Mouse (Mus musculus) lung, adult 2 months (tissue): ENCODE measurements at regions not wholly inside any gene's neighbourhood (a gene's known extent, or its start where the extent isn't known, plus 50 kb on each side); places are given as distances from the start of the nearest gene placed in this dataset.
"Not testable (repeated sequence)": the region's sequence is repeated elsewhere in the genome, so short reads cannot be mapped to it uniquely, and the experiment has no call there.

Source experiments
- DNase-seq: peaks from one replicate; pipeline ENCODE4 v3.0.0; 2022
- H3K4me1 ChIP-seq: fragments of 200-500 bp; 2 replicates; pipeline ENCODE4 v1.6.1; 2011; ENCODE audit warnings: low read length; ENCODE audit not compliant: control insufficient read depth, insufficient read depth
- H3K4me3 ChIP-seq: fragments of 200-500 bp; replicated peaks from 2 replicates; pipeline ENCODE3; 2011; ENCODE audit warnings: low read depth, mild to moderate bottlenecking, control low read depth, low read length; ENCODE audit errors: extremely low read depth
- CTCF ChIP-seq: fragments of 200-500 bp; IDR thresholded peaks from 2 replicates; pipeline ENCODE4 v1.5.1; 2011; ENCODE audit warnings: mild to moderate bottlenecking, low read length, control low read depth; ENCODE audit not compliant: insufficient read depth
- POLR2A ChIP-seq: fragments of 200-500 bp; IDR thresholded peaks from 2 replicates; pipeline ENCODE4 v1.6.1; 2011; ENCODE audit warnings: low read depth, mild to moderate bottlenecking, control low read depth, low read length, borderline replicate concordance; ENCODE audit errors: extremely low read depth
- WGBS: fragments of 180-500 bp; shearing (Covaris S2); methylation state at CpG from one replicate; pipeline ENCODE4 v1.1.7; 2018; 5-methylcytosine and 5-hydroxymethylcytosine counted together

DNA sequence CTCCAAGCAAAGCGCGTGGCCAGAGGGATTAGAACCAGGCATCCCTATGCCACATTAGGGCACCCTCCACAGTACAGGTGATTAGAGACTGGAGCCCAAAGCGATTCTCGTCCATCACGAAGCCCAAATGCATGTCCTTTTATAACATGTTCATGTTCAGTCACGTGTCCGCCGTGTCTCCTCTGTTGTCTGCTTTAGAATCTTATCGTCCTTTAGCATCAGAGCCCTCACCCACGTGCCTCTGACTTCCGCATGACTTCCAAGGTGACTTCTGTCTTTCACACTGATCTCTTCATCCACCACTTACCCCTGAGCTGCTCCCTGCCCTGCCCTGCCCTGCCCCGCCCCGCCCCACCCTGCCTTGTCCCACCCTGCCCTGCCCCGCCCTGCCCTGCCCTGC lies 125.3 kb downstream of the Katnal1 start:
- Histone ChIP-seq H3K4me1 (peaks cover under 1% of the 10 kb centered on the region; the same call in 1 of the 2 replicates), H3K4me3 (no peak overlapping the region)
- no peak for TF ChIP-seq POLR2A
- no peak for TF ChIP-seq CTCF
- no peak for DNase-seq
- 89% methylated on average over 14 of the region's 14 CpGs for WGBS

DNA sequence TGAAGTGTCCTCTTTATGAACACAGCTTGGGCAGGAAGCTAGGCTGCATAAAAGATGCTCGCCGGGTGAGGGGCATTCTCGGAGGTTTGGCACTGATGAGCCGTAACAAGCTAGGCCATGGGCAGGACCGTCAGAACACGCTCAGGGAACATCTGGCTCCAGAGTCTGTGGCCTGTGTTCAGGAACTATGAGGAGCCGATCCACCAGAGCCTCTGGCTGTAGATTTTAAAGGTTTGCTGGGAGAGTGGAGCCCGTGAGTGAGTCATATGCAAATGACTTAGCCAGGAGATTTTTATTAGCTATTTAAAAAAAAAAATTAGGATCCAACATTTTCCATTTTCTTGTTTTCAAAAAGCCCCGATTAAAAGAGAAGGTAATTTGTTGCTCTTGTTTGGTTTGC lies 126.4 kb downstream of the Katnal1 start:
- Histone ChIP-seq H3K4me3 (no peak overlapping the region), H3K4me1 (peaks cover 4% of the 10 kb centered on the region; the same call in 1 of the 2 replicates)
- DNase-seq: no peak
- TF ChIP-seq CTCF (no peak), POLR2A (no peak)
- 83% methylated on average over 9 of the region's 9 CpGs for WGBS

DNA sequence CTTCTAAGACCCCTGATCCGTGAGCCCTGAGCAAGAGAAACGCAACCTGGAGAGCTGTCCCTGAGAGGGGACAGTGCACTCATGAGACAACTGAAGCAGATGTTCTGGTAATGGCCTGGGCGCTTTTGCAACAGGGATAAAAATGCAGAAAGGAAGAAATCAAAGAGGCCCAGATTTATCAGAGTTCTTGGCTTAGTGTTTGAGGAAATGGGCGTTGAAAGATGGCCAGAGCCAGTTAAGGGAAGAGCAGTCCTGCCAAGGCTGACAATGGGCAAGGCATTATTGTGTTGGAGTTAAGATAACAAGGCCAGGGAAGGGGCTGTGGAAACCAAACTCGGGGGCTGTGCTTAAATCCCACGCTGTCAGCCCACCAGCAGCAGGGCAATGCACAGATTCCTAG lies 130.6 kb downstream of the Katnal1 start:
- DNase-seq: no peak
- TF ChIP-seq POLR2A: no peak
- no peak for TF ChIP-seq CTCF
- no peak overlapping the region for H3K4me3 ChIP-seq
- 29% methylated on average over 6 of the region's 6 CpGs for WGBS
- peaks cover 7% of the 10 kb centered on the region for H3K4me1 ChIP-seq

DNA sequence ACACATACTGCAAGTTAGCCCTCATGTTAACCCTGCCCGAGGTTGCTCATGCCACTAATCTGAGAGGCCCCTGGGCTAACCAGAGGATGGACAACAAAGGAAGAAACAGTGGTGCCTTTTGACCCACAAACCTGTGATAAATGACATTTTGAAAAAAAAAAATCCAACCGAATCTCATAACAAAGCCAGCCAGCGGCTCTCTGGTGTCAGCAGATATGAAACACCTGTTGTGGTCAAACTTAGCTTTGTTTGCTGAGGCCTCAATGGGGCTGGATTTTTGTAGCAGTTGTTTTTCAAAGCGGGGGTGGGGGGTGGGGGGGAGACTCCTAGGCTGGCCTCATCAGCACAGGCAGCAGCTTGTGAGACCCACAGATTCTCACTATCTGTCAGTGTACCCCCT lies 133.0 kb downstream of the Katnal1 start:
- 48% methylated on average over 4 of the region's 4 CpGs for WGBS

GRCm38 (mm10) chr5:148794465-148794864 lies 134.7 kb downstream of the Katnal1 start:
- WGBS: 32% methylated on average over 15 of the region's 15 CpGs
- DNase-seq: peak; percentile 77
- peaks cover 10% of the 10 kb centered on the region for H3K4me1 ChIP-seq
- TF ChIP-seq CTCF (peak; percentile 64), POLR2A (no peak)
- no peak overlapping the region for H3K4me3 ChIP-seq

More for the DNA sequence above, 133.0 kb downstream of the Katnal1 start:
- peaks cover 10% of the 10 kb centered on the region for H3K4me1 ChIP-seq
- H3K4me3 ChIP-seq: no peak overlapping the region
- DNase-seq: no peak
- TF ChIP-seq CTCF (no peak), POLR2A (no peak)

- WGBS: 10% methylated on average over 14 of the region's 14 CpGs
- peak; percentile 84 for DNase-seq
- H3K4me1 ChIP-seq: peaks cover 7% of the 10 kb centered on the region
- TF ChIP-seq CTCF (peak; percentile 98), POLR2A (no peak)
- H3K4me3 ChIP-seq: no peak overlapping the region
Observed at GRCm38 (mm10) chr5:148792736-148793440, 136.2 kb downstream of the Katnal1 start.

- H3K4me1 ChIP-seq: peaks cover 2% of the 10 kb centered on the region
- 66% methylated on average over 6 of the region's 6 CpGs for WGBS
- no peak overlapping the region for H3K4me3 ChIP-seq
- TF ChIP-seq POLR2A (no peak), CTCF (no peak)
- DNase-seq: no peak
Observed at GRCm38 (mm10) chr5:148791651-148792050, 137.5 kb downstream of the Katnal1 start.

DNA sequence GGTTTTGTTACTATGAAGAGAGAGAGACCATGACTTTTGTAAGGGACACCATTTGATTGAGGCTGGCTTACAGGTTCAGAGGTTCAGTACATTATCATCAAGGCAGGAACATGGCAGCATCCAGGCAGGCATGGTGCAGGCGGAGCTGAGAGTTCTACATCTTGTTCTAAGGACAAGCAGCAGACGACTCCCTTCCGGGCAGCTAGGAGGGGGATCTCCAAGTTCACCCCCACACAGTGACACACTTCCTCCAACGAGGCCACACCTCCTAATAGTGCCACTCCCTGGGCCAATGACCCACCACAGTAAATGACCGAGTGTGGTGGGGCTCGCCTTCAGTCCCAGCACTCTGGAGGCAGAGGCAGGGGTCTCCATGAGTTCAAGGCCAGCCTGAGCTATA lies 138.8 kb downstream of the Katnal1 start:
- not testable (repeated sequence) for DNase-seq, H3K4me3 ChIP-seq, H3K4me1 ChIP-seq
- 71% methylated on average over 6 of the region's 6 CpGs for WGBS

DNA sequence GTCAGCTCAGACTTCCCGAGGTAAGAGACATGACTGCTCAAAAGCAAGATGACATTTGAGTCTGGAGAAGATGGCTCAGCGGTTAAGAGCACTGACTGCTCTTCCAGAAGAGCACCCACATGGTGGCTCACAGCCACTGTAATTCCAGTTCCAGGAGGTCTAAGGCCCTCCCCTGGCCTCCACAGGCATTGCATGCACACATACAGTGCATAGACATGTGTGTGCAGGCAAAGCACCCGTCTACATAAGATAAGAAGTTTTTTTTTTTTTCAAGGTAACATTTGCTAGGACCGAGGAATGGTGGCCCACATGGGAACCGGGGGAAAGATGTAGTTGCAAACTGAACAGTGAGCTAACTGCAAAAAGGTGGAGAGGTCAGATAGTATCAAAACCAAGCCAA lies 139.3 kb downstream of the Katnal1 start:
- H3K4me1 ChIP-seq: peaks cover 2% of the 10 kb centered on the region
- TF ChIP-seq POLR2A (no peak), CTCF (peak; percentile 13; the same call in 1 of the 2 replicates)
- WGBS: 83% methylated on average over 5 of the region's 5 CpGs
- no peak for DNase-seq
- no peak overlapping the region for H3K4me3 ChIP-seq

- TF ChIP-seq POLR2A: no peak
- no peak for TF ChIP-seq CTCF
- DNase-seq: peak; percentile 23
- H3K4me1 ChIP-seq: peaks cover 2% of the 10 kb centered on the region
- 51% methylated on average over 6 of the region's 6 CpGs for WGBS
- H3K4me3 ChIP-seq: no peak overlapping the region
Observed at GRCm38 (mm10) chr5:148789147-148789566, 140.0 kb downstream of the Katnal1 start.

DNA sequence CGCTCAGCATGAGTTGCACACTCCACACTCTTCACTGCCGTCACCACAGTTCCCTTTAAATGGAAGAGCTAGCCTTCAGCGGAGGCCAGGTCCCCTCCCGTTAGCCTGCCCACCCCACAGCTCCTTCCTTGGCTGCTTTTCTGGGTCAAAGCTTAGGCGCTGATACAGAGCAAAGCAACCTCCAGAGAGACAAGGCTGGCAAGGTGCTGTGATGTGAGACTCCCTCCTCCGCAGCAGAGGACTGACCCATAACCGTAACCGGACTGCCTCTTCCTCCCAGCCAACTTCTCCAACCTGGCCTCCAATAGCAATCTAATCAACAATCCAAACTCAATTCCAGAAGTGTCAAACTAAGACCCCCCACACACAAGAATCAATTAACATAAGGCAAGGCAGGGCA lies 140.4 kb downstream of the Katnal1 start:
- no peak for DNase-seq
- whole genome bisulfite sequencing: 85% methylated on average over 8 of the region's 8 CpGs
- Histone ChIP-seq H3K4me3 (no peak overlapping the region), H3K4me1 (peaks cover 2% of the 10 kb centered on the region; the same call in 1 of the 2 replicates)
- TF ChIP-seq POLR2A (no peak), CTCF (no peak)
